Mouse (Mus musculus) thymus, postnatal 36 days (tissue): ENCODE results near the gene Vmac.
A peak's percentile ranks its signal among the peaks of the same experiment; 100 is the strongest.

Experiments
- DNase-seq, 2 experiments: peaks; one replicate each; pipeline ENCODE4 v3.0.0; 2022; ENCODE audit warnings: mixed read lengths in 2 of 2

Gene Vmac

DNA sequence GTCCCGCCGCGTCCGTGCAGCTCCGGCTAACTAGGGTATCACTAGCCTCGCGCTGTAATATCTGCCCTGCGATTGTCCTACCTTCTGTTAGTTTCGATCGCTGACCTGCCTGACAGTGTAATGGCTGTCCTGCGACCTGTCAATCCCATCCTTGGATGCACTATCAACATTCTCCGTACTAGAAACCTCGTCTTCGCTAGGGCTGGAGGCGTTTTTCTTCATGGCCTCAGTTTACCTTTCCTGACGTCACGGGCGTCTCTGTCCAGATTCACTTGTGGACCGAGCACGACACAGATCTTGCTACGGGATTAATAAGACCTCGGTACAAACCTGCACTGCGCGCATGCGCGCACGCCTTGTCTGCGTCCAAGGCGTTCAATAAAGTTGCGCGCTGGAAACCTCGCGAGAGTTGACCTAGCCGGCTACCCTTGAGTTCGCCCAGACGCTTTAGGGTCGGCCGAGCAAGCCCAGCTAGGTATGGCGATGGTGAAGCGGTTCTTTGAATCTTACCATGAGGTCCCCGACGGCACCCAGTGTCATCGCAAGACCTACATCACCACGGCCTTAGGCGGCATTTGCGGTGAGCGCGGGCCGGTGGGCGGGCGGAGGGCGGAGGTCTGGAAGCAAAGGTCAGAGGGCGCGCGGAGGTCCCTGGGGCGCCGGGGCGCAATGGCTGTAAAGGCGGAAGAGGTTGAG lies at the start of gene Vmac, which contains the start of gene Ndufa11:
Gene Vmac (minus strand): TSS at position 660 of the 696 bp plus-strand sequence.
Gene Ndufa11 (plus strand): TSS at position 405 of the 696 bp plus-strand sequence.
- peak; percentile 90 to 93 for DNase-seq

DNA sequence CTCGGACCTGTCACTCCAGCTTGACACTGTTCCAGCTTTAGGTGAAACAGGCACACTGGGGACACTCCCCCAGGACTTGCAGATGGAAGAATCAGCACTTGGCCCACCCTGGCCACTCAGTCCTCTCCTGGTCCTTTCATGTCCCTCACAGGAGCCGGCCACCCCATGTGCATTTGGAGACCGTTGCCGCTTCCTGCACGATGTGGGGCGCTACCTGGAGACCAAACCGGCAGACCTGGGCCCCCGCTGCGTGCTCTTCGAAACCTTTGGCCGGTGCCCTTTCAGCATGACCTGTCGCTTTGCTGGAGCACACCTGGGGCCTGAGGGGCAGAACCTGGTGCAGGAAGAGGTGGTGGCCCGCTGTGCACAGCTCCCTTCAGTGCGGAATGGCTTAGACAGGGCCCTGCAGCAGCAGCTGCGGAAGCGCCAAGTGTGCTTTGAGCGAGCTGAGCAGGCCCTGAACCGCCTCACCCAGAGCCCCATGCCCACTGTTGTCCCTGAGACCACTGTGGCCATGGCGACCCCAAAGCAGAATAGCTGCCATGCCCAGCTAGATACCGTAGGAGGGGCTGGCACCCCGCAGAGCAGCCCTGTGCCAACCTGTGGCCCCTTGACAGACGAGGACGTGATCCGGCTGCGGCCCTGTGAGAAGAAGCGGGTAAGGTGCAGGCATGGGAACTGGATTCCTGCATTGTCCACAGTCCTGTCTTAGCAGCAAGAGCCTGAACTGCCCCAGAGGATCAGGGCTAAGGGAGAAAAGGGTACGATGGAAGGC lies 49.0 kb upstream of the Vmac start:
- DNase-seq, result peak in 1 of 2 experiments; percentile 26

DNA sequence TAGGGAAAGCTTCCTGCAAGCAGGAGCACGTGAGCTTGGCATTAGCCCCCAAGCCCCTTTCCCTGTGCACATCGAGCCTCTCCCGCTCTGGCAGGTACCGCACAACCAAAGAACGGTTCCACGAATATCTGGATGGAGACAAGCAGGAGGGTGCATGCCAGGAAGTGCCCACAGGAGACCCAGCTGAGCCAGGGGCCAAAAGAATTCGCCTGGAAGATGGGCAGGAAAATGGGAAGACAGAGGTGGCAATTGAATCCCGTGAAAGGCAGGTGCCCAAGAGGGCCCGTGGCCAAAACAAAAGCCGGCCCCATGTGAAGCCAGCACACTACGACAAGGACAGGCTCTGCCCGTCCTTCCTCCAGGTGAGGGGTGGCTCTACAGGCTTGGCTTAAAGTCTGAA lies 47.6 kb upstream of the Vmac start:
- DNase-seq, result no peak

DNA sequence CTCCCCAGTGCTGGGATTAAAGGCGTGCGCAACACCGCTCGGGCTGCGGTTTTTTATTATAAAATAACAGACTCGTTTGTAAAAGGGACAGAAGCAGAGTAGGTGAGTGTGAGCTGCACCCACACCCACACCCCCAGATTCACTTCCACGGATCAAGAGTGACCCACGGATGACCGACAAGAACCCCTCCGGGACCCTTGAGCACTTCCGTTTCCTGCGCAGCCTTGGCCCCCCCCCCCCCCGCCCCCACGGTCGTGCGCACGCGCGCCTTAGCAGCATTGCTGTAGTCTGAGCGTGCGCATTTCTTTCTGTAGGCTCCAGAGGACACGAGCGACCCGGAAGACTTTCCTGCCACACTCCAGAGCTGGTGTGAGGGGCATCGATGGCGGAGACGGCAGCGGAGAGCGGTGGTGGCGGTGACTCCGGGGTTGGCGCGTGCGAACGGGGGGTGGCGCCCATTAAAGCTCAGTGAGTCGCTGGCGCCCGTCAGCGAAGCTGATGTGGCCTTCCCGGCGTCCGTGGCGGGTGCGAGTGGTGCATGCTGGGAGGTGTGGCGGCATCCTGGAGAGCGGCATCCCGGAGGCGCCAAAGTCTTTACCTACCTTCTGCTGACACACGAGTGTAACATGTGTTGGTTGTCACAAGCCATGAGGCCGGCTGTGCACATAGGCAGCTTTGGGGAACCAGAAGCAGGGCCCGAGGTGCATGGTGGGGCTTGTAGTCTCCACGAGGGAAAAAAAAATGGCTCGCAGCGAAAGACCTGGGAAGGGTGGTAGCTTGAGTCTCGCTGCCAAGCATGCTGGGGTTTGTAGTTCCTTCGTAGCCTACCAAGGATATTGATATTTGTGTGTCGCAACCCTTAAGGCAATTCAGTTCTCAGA lies 46.9 kb upstream of the Vmac start, which contains the start of gene Dus3l:
Gene Dus3l (plus strand): TSS at position 284 of the 881 bp plus-strand sequence.
- DNase-seq, result peak; percentile 89 to 90

DNA sequence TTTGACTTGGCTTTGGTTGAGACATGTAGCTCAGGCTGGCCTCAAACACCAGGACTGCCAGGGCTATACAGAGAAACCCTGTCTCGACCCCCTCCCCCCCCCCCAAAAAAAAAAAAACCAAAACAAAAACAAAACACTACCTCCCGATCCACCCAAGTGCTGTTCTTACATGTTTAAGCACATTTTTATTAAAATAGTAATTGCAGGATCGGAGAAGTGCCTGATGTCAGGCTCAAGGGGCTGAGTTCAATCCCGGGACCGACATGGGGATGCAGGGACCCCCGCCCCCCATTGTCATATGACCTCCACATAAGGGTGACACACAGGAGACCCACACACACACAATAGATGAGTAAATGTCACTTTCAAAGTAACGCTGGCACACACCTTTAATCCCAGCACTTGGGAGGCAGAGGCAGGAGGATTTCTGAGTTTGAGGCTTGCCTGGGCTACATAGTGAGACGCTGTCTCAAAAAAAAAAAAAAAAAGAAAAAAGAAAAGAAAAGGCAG lies 46.0 kb upstream of the Vmac start:
- no peak for DNase-seq

DNA sequence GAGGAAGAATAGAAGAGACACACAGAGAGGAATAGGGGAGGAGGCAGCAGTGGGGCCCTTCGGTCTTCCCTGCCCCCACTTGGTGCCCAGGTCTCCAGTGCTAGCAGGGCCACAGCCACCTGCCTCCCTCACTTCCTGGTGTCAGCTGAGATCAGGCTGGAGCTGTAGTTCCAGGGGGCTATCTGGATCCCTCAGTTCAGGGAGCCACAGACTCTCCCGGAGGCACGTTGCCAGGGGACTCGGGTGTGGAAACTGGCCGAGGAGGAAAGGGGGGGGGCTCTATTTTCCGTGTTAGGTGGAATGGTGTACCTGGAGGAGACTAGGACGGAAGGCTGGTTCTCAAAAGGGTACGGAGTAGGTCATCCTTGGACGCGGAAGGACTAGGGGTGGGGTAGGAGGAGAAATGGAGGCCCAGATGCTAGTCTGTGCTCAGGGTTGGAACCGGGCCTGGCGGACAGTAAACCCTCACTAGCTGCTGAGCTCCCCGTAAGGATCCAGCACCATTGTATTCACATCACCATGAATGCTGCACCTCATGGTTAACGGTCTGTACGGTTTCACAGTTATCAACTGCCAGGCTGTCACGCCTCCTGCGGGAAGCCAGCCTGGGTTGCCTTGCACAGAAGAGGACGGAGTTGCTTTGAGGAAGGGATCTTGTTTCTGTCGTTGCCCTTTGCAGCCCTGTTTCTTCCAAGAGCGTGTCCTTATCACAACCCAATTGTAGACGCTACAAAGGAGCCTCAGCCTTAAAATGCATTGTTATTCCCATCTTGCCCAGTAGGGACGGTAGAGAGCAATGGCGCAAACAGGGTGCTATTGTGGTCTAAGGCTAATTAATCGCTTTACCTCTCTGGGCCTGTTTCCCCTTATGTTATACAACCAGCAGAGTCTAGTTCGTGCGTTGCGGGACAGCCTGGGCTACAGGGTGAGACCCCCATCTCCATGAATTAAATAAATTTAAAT lies 45.2 kb upstream of the Vmac start:
- DNase-seq, result peak; percentile 53 to 55

DNA sequence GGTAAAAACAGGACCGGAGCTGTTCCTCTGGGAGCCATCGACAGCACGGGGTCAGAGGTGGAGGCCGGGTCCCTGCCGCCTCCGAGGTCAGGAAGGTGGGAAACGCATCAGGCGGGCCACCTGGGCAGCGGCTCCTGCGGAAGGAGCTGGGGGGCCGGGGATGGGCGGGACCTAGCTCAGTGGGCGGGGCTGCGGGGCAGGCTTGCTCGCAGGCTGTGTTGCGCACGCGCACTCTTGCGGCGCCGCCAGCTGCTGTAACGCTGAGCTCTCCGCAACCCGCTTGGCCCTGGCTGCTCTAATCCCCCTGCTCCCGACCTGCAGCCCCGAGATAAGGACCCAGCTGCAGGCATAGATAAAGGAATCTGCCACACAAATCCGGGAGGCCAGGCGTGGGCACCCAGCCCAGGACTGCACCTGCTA lies 44.2 kb upstream of the Vmac start:
- DNase-seq, result peak; percentile 94 to 95

DNA sequence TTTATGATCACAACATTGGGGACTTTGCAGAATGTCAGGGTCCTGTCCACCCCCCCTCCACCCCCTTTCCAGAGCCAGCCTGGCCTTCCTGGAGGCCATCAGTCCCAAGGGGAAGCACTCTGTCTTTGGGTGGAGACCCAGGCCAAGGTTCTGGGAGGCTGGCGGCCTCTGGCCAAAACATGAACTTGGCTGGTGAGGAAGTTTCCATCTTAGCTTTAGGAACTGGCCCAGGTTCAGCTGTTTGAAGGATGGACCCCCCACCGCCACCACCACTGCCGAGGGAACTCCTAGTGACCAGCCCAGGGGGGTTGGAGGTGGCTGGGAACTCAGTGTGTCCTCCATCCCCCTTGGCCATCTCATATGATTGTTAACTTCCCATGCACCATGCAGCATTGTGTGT lies 43.3 kb upstream of the Vmac start:
- peak in 1 of 2 experiments; percentile 33 for DNase-seq

DNA sequence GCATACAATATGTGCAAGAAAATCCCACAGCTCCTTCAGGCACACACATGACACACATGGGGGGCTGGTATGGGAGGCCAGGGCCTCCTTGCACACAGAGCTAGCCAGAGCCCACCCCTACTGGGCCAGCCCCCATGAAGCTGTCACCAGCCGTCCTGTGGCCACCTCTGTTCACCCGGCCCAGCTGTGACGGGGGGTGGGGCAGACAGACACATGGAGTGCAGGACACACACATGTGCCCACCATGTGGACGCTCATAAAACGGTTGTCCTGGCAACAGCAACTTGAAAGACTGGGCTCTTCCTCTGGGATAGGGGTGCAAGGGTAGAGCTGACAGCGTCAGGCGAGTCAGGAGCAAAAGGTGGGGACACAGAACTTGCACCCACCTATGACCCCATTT lies 41.4 kb upstream of the Vmac start:
- DNase-seq, result peak in 1 of 2 experiments; percentile 37

DNA sequence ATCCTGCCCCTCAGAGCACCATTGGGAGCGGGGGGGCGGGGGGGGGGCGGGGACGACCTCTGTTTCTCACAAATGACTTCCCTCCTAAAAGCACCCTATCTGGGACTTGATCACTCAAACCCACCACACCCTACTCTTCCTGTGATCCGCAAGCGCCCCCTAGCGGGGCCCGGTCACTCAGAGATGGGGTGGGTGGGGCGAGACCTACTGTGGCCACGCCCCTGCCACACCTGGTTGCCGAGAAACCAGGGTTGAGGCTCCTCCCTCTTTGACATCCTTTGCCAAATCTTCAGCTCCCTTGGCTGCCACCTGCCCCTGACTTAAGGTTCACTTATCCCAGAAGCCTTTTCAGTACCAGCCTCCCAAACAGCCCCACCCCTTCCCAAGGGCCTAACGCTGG lies 40.3 kb upstream of the Vmac start:
- peak; percentile 83 to 86 for DNase-seq

DNA sequence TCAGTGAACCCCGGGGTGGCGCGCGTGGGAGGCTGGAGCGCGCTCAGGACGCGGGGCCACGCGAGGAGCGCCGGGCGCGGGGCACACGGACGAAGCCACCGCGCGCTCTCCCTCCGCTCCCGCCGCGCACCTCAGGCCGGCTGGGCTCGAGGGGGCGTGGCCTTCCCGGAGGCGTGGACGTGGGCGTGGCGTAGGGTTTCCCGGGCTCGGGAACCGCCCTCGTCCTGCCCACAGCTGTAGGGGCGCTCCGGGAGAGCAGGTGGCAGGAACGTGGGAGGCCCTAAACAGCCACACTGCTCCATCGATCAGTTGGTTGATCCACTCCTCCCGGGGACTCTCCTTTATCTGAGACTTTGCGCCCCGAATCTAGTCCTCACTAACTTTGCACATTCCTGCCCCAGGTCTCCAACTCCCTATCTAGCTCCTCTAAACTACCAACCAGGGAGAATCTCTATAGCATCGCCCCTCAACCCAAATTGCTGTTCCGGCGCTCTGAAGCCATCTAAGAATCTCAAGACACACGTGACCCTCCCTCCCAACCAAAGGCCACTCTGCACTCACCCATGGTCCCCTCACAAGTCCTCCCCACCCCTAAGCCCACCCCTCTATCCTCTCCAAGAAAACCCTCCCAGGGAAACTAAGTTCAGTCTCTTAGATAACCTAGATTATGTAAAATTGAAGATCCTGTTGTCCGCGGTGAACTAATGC lies 39.7 kb upstream of the Vmac start, which contains the start of gene Nrtn:
Gene Nrtn (minus strand): TSS at position 115 of the 708 bp plus-strand sequence.
- peak; percentile 85 to 86 for DNase-seq

DNA sequence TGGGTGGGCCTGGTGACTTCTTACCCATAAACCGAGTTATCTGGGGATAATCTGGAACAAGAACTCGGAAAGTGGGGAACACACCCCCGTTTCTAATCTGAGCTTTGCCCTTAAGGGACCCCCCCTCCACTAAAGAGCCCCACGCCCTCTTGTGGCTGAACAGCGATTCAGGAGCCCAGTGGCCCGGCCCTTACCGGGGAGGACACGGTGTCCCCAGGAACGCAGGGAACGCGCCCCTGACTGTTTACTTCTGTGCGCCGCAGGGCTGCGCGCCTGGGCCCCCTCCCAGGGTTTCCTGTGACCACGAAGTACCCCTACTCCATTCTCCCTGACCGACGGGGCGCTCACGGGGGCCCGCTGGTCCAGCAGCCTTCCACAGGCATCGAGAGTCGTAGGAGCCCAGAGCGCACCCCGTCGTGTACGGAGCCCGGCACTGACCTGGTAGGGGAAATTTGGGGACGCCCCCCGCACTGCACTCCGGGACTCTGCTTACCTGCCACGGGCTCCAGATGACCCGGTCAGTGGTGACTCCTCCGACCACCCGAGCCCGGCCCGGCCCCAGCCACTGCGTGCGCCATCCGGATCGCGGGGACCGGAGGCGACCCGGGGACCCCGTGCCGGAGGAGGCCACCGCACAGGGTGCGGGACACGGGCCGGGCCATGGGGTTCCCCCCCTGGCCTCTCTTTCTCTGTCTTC lies 39.0 kb upstream of the Vmac start:
- DNase-seq, result peak; percentile 37 to 48

DNA sequence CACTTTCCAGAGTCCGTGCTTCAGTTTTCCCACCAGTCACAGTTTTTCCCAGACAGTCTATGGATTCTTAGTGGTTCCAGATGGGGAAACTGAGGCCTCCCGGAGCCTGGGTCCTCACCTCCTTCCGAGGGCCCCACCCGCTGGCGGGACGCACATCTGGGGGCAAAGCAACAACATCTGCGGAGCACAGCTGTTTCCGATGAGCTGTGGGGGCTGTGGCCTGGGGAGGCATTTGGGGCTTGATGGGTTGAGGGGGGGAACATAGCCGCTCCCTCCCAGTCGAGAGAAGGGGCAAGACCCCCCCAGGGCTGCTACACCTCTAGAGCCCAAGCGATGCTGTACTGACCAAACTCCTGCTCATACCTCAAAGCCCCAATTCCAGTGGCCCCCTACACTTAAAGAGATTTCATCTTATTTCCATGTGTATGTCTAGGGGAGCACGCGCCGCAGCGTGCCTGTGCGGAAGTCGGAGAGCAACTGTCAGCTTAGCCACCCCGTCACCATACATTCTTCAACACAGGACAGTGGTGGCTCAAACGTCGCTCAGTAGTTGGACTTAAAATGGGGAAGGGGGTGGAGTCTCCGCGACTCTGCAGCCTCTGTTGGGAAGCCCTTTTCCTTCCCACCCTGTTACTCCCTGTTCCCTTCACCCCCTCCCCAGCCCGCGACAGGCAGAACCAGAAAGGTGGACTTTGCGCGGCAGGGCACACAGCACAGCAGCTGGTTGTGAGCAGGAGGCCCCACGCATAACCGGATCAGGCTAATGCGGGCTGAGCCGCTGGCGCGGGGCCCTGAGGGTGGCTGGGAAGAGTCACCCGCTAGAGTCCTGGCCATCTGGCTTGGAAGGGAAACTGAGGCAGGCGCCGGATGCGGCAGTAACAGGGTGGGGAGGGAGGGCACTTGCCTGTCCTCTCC lies 36.7 kb upstream of the Vmac start:
- peak; percentile 26 to 51 for DNase-seq

DNA sequence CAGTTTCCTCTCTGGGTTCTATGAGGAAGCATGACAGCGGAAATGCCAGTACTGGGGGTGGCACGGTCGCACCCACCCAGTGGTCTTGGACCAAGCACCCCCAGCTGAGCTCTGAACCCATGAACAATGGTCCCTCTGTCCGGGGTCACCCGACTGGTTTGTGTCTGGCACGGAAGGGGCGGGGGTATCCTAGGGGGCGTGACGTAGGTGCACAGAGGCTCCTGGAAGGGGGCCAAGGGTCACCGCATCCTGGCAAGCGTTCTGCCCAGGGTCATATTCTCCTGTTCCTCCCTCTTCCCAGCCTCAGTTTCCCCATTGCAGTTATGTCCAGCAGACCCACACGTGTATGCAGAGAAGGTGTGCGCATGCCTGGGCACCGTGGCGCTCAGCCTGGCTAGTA lies 35.6 kb upstream of the Vmac start:
- DNase-seq, result no peak

DNA sequence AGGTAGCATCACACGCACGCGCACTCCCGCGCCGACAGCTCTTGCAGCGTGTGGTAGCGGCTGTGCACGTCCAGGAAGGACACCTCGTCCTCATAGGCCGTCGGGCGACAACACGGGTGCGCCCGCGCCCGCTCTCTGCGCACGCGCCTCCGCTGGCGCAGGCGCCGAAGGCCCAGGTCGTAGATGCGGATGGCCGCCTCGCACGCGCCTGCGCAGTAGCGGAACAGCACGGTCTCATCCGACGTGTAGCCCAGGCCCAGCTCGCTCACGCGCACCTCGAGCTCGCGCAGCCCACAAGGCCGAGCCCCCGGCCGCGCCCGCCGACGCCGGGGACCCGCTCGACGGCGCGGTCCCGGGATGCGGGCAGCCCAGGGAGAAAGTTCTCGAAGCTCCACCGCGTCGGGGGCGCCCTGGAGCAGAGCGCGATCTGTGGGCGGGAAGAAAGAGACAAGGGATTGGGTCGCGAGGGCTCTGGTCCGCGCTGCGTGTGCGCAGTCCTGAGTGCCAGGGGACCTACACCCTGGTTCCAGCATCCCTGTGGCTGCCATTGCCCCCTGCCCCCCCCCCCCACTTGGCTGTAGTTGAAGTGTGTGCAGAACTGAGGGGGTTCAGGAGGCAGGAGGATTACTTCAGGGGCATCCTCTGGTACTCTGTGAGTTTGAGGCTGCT lies 33.7 kb upstream of the Vmac start:
- DNase-seq, result no peak

DNA sequence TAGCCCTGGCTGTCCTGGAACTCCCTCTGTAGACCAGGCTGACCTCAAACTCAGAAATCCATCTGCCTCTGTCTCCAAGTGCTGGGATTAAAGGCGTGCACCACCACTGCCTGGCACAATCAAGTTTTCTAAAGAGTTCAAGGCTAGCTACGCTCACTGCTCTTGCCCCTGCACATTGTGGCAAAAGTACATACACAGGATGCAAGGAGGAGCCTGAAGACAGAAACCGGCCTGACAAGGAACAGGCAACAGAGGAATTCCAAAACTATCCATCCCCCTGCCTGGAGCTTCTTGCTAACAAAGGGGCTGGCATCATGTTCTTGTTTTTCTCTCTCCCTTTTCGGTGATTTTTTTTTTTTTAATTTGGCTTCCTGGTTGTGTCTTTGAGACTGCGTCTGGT lies 26.4 kb upstream of the Vmac start:
- no peak for DNase-seq

DNA sequence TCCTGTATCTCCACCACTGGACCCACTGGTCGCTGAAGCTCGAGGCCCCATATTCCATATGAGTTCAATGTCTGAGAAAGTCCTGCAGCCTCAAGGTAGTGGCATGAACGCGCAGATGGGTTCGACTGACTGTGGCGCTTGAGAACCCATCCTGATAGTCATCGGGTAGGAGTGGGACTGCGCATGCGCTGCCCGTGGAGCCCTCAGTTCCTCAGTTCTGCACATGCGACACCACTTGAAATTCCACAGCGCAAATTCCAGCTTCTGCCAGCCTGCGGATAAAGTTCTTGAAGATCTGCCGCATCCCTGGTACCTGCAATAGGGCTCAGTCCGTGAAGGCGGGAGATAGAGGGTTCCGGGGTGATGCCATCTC lies 23.0 kb upstream of the Vmac start:
- DNase-seq, result no peak

DNA sequence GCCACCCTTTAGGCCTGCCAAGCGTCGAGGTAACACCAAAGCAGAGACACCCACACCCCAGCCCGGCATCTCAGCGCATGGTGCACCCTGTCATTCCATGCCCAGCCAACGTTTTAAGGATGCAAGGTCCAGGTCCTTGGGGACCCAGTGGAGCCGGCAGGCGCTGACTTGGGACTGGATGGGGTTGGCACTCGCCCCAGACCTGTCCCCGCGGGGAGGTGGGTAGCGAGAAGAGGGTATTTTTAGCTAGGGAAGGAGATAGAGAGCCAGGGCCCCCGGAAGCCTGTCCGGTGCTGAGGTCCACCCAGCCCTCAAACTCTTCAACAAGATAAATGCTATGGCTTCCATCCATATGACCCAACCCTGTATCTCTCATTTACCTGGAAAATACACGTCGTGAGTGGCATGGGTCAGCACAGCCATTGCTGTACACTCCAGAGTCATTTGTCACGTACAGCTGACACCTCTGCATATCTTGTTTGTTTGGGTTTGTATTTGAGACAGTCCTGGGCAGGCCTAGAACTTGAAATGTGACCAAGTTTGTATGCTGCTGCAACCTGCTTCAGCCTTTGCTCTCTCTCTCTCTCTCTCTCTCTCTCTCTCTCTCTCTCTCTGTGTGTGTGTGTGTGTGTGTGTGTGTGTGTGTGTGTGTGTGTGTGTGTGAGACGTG lies 22.4 kb upstream of the Vmac start:
- no peak for DNase-seq
